Mouse (Mus musculus) heart, postnatal 0 days (tissue): ENCODE results near the gene Hacd2.

ENCODE experiments used
- CTCF ChIP-seq: IDR thresholded peaks from 2 replicates; pipeline ENCODE4 v1.5.1; 2016; ENCODE audit warnings: antibody characterized with exemption, control low read depth, low read depth
- EP300 ChIP-seq: IDR thresholded peaks from 2 replicates; pipeline ENCODE4 v1.6.1; 2016; ENCODE audit warnings: antibody characterized with exemption, low read depth

DNA sequence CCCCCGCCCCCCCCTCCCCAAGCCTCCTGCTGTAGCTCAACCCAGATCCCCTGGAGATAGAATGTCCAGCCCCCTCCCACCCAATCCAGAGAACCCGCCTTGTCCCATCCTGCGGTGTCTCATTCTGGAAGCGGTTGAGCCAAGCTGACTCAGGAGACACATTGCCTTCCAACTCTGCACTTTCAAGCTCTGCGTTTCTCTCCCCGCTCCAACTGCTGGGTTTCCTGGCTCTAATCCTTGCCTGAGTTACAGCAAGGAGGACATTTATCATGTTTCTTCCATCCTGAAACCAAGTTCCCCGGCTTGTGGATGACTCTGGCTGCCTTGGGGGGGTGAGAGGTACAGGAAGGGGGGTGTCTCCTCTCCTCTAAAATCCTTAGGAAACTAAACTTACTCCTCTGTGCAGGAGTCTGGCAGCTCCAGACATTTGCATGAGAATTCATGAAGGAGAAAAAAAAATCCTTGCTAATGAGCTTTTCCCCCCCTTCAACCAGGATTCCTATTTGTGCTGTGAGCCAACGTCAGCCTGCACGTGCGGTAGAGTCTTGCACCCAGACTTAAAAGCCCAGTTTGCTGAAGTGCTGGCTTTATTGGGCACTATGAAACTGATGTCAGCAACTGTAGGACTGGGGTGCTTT lies 21.2 kb upstream of the Hacd2 start:
- TF ChIP-seq CTCF (no peak), EP300 (no peak)
